Mouse (Mus musculus) left cerebral cortex, adult 9 months (tissue): Measurements from ENCODE around the gene Galnt12.
"Not testable (repeated sequence)": the region's sequence is repeated elsewhere in the genome, so short reads cannot be mapped to it uniquely, and the experiment has no call there.

ENCODE experiments used
- DNase-seq, 2 experiments: peaks; one replicate each; pipeline ENCODE4 v3.0.0; 2022; ENCODE audit warnings: low spot score in 2 of 2

The Galnt12 gene

DNA sequence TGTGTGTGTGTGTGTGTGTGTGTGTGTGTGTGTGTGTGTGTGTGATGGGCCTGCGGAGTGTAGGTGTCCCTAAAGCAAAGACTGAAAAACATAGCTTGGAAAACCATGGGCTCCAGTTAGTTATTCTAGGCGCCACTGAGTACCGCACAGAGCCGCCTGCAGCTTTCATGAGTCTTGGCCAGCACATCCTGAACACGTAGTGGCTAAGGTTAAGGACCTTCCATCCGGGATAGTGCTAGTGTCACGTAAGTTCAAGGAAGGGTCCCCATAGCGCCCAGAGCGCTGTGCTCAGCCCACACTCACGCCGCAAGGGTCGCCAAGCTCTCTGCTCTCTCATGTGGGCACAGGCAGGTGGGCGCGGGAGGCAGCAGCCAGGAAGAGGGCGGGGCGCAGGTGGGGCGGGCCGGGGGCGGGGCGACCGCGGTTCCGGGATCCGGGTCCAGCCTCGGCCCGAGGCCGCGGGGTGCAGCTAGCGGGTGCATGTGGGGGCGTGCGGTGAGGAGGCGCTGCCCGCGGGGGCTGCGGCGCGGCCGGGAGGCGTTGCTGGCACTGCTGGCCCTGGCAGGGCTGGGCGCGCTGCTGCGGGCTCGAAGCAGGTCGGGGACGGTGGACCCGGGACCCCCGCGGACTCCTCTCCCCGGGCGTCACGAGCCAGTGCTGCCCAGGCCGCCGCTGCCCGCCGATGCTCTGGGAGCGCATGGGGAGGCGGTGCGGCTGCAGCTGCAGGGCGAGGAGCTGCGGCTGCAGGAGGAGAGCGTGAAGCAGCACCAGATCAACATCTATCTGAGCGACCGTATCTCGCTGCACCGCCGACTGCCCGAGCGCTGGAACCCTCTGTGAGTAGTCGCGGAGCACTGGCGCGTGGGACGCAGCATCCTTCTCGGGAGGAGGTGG is at the start of gene Galnt12:
Gene Galnt12 (plus strand): TSS at position 417 of the 894 bp plus-strand sequence.
- peak in 1 of 2 experiments; percentile 29 for DNase-seq

DNA sequence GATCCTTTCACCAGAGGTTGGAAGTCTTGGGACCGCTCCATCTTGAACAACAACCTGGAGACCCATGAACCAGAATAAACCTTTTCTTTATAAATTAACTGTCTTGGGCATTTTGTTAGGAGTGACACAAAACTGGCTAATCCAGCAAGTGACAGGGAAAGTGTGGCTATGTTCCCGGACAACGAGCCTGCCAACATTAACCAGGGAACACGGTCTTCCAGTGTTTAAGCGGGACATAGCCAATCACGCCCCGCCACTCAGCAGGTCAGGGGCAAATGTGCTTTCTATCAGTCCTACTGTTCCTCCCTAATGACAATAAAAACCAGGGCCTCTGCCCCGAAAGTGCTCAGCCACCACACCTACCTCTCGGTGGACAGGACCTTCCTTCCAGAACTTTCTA is 47.8 kb upstream of the Galnt12 start:
- DNase-seq = no peak

GRCm38 (mm10) chr4:47046974-47047373 is 44.7 kb upstream of the Galnt12 start:
- no peak for DNase-seq

- no peak for DNase-seq
Measured at GRCm38 (mm10) chr4:47047765-47048164, 43.9 kb upstream of the Galnt12 start.

DNA sequence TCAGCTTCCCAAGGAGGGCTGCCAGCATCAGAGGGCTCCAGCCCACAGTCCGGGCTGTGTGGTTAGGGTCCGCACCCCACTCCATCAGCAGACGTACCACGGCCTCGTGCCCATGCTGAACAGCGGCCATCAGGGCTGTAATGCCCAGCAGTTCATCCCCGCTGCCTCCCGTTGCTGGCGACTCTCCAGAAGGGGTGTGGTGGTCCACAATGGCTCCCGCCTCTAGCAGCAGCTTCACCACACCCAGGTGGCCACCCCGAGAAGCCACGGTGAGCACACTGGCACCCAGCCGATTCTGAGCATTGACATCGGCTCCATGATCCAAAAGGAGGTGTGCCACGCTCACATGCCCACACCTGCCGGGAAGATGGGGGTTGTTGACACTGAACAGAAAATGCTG is 42.5 kb upstream of the Galnt12 start:
- no peak for DNase-seq

- DNase-seq = peak; percentile 55 to 94
Measured at GRCm38 (mm10) chr4:47050167-47050566, 41.5 kb upstream of the Galnt12 start.

DNA sequence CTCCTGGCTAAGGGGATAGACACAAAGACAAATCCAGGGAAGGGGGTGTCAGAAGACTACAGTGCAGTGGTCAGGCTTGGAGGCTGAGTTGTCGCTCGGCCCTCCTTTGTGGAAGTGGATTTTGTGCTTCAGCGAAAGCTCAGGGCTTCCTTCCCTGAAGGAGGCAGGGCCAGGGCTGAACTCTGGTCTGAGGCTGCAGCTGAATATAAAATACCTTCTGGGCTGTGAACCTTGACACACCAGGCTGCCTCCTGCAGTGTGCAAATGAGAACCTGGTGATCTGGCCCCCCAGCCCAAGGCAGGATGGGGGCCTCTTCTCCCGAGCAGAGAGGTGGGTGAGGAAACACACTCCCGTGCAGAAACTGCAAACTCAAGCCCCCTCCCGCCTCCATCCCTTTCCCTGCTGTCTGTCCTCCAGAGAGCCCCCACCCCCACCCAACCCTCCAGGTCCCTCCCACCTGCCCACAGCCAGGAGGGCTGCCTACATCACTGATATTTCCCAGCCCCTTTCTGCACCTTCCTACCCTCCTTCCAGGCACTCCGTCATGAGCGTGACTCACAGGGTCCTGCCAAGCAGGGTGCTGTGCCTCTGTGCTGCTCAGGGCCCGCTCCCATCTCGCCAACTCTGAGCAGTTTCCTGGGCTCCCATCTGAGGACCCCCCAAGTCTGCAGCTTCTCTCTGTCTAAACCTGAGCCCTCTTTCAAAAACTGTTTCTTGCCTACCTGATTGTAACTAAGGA is 40.9 kb upstream of the Galnt12 start:
- DNase-seq = no peak

- DNase-seq = no peak
Measured at GRCm38 (mm10) chr4:47051905-47052304, 39.8 kb upstream of the Galnt12 start.

DNA sequence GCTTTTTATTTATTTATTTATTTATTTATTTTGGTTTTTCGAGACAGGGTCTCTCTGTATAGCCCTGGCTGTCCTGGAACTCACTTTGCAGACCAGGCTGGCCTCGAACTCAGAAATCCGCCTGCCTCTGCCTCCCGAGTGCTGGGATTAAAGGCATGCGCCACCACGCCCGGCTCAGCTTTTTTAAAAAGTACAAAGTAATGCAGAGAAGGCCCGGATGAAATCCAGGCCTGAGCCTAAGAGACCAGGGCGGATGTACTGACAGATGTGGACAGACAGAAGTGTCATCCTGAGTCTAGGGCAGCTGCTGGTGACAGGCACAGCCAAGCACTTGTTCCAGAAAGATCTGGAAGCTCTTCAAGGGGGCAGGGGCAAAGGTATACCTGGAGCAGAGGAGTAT is 36.5 kb upstream of the Galnt12 start:
- not testable (repeated sequence) for DNase-seq

DNA sequence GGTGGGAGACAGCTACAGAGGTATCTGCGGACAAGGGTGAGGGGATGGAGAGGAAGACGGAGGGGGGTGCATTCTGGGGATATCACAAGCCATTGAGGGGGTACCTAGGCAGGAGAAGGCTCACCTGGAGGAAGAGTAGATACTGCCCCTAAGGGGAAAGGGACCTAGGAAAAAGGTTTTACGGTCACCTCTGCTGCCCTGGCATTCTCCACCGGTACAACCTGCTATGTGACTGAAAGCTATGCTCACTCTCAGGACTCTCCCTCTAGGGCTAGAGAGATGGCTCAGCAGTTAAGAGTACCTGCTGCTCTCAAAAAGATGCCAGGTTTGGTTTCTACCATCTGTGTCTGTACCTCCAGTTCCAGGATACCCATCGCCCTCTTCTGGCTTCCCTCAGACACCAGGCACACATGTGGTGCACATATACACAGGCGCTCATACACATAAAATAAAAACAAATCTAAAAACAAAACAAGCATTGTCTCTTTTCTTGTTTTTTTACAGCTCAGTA is 36.1 kb upstream of the Galnt12 start:
- no peak for DNase-seq

DNA sequence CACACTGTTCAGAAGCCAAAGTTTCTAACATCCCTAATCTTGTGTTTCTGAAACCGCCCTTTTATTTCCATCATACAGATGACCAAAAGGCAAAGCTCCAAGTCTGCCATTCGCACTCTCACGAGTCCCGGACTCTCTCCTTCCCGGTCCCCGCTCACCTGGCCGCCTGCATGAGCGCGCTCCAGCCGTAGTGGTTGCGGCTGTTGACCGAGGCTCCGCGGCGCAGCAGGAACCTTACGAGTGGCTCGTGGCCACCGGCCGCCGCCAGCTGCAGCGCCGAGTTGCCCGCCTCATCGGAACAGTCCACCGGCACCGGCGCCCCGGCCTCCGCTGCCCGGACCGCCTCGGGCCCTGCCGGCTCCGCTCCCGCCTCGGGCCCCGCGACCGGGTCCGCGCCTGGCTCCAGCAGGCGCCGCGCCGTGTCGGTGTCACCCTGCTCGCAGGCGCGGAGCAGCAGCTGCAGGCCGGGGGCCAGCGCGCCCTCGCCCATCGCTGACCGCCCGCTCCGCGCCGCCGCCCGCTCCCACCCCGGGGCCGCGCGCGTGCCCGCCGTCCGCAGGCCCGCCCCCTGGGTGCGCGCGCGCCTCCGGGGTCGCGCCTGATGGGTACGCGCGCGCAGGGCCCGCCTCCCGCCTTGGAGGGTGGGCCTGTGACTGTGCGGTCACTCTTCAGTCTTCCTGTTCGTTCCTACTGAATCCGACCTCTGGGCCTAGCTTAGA is 34.8 kb upstream of the Galnt12 start, which contains the start of gene Anks6:
Gene Anks6 (minus strand): TSS at position 637 of the 719 bp plus-strand sequence.
- peak in 1 of 2 experiments; percentile 79 for DNase-seq

- no peak for DNase-seq
Measured at GRCm38 (mm10) chr4:47057510-47058325, 34.0 kb upstream of the Galnt12 start.

DNA sequence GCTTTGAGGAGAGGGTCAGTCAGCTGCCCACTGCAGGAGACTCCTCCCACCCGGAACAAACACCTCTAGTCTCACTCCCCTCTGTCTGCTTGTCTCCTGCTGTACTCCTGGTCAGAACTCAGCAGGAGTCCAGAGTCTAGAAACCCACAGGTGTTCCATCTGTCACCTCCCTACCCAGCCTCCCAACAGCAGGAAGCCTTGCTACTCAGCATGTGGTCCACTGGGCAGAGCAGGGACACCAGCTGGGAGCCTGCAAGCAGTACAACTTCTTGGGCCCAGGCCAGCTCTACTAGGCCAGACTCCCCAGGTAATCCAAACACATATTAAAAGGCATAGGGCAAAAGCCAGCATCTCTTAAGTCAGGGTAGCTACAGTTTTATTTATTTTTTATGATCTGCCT is 30.8 kb upstream of the Galnt12 start:
- no peak for DNase-seq

DNA sequence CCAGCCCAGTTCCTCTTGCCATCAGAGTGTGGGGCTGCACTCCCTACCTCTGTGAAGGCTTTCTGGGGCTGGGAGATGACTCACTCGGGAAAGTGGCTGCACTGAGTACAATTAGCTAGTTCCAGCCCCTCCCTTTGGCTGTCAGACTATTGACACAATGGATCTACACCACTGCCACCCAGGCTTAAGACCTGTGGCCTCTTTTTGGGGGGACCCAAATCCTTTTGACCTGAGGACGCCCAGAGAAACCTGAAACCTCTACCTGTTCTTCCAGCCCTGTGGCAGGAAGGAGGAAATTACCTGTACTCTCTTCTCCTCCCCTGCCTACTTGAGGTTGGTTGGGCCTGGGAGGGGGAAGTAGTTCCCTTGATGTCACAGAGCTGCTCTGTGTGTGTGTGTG is 16.7 kb upstream of the Galnt12 start:
- DNase-seq = no peak

DNA sequence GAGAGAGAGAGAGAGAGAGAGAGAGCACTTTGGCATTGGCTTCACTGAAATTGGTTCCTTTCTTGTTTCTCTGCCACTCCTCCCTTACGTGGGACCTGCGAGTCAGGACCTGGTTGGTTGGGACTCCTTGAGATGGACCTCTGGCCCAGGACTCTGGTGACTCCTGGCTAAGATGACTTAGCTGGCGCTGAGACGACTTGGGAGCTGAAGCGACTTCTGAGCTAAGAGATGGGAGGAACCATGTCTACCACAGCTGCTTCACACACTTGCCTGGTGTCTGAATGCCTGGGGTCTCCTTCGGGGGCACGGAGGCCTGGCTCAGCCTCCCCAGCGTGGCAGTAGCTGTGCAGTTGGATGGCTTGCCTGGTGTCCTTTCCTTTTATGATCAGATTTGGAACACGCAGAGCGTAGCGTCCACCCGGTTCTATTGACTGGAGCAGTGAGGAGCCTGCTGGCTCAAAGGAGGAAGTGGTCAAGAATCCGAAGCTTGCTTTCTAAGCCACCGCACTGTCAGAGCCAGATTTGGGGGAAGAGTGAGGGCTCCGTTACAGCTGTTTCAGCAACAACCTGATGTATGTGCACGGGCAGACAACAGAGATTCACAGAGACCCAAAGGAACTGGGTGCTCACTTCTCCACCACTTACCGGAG is 11.6 kb upstream of the Galnt12 start:
- no peak for DNase-seq

- no peak for DNase-seq
Measured at GRCm38 (mm10) chr4:47080647-47081010, 11.1 kb upstream of the Galnt12 start.

DNA sequence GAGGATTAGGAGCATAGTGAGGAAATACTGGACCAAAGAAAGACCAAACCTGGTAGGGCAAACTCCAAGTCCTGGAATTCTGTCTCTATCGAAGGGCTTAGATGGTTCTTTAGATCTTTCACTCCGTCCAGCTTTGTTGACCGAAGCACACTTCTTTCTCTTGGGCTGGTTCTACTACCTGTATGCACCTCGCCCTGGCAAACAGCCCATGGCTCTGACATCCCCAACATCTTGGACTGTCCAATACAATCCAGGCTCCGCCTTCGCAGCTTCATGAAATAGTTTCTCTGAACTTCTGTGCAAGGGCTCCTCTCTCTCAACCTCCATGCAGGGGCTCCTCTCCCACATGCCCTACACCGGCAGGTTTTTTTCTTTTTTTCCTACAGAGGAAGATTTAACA is 7.9 kb upstream of the Galnt12 start:
- no peak for DNase-seq

DNA sequence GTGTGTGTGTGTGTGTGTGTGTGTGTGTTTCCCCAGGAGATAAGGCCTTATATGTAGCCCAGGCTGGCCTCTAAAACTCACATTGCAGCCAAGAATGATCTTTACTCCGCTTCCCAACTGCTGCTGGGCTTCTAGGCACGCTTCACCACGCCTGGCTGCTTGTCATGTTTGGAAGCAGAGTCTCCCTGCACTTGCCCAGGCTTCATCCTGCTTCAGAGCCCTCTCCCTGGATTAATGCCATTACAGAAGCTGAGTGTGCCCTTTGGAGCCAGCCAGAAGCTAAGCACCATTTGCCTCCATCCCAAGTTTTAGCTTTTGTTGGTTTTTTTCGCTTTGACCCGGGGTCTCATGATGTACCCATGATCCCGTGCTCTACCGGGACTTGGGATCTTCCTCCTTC is 3.0 kb upstream of the Galnt12 start:
- DNase-seq = no peak

GRCm38 (mm10) chr4:47092387-47093021 is 795 bp downstream of the Galnt12 start:
- no peak for DNase-seq

GRCm38 (mm10) chr4:47093161-47093560 is 1.5 kb downstream of the Galnt12 start:
- DNase-seq = no peak
